Mouse (Mus musculus) large intestine, adult 2 months (tissue): Measurements from ENCODE around the gene Ythdf2. TPM values are rescaled to one million over a fixed set of nuclear protein-coding genes. Genes with fewer than 3 reads are reported as not detected.
"Not testable (repeated sequence)": the region's sequence is repeated elsewhere in the genome, so short reads cannot be mapped to it uniquely, and the experiment has no call there.

Experiments used
- DNase-seq: peaks from one replicate; pipeline ENCODE4 v3.0.0-alpha.2; 2012; ENCODE audit warnings: low read depth, low spot score
- WGBS: fragments of 180-500 bp; shearing (Covaris S2); methylation state at CpG from one replicate; pipeline ENCODE4 v1.1.7; 2018; 5-methylcytosine and 5-hydroxymethylcytosine counted together
- polyA plus RNA-seq: library from polyadenylated mRNA; depleted of rRNA; stranded (reverse); fragments of >200 nt; gene quantifications from 2 replicates; pipeline ENCODE4 v1.2.3, GENCODE M21; 2012; rRNA removed

Gene Ythdf2
- polyA plus RNA-seq, result 17.8 and 21.1 TPM in 2 replicates

- 2% methylated on average over 78 of the region's 78 CpGs for WGBS
- DNase-seq, result peak; percentile 68
These were observed at the start of gene Ythdf2 for GRCm38 (mm10) chr4:132211953-132212734. Gene Ythdf2, minus strand, starts transcription at chr4:132212303.

GRCm38 (mm10) chr4:132260404-132261379 is 48.6 kb upstream of the Ythdf2 start:
- 2% methylated on average over 35 of the region's 64 CpGs for WGBS
- no peak for DNase-seq

GRCm38 (mm10) chr4:132259248-132259647 is 47.1 kb upstream of the Ythdf2 start:
- no peak for DNase-seq
- WGBS, result 18% methylated on average over 4 of the region's 4 CpGs

GRCm38 (mm10) chr4:132256384-132256783 is 44.3 kb upstream of the Ythdf2 start:
- DNase-seq, result no peak
- WGBS, result 93% methylated on average over 3 of the region's 3 CpGs

- no peak for DNase-seq
- WGBS, result 92% methylated on average over 3 of the region's 3 CpGs
These were observed 42.9 kb upstream of the Ythdf2 start for GRCm38 (mm10) chr4:132254986-132255385.

- no peak for DNase-seq
- 67% methylated on average over 2 of the region's 2 CpGs for WGBS
These were observed 41.5 kb upstream of the Ythdf2 start for GRCm38 (mm10) chr4:132253622-132254021.

- 79% methylated on average over 8 of the region's 8 CpGs for WGBS
- no peak for DNase-seq
These were observed 41.0 kb upstream of the Ythdf2 start for GRCm38 (mm10) chr4:132253128-132253527.

GRCm38 (mm10) chr4:132251596-132251995 is 39.5 kb upstream of the Ythdf2 start:
- WGBS, result 89% methylated on average over 9 of the region's 9 CpGs
- no peak for DNase-seq

- 80% methylated on average over 5 of the region's 5 CpGs for WGBS
- DNase-seq, result no peak
These were observed 35.4 kb upstream of the Ythdf2 start for GRCm38 (mm10) chr4:132247451-132247997.

- WGBS, result 93% methylated on average over 3 of the region's 3 CpGs
- no peak for DNase-seq
These were observed 33.5 kb upstream of the Ythdf2 start for GRCm38 (mm10) chr4:132245643-132246042.

GRCm38 (mm10) chr4:132241208-132241607 is 29.1 kb upstream of the Ythdf2 start:
- DNase-seq, result no peak
- 93% methylated on average over 3 of the region's 3 CpGs for WGBS

GRCm38 (mm10) chr4:132240367-132240766 is 28.3 kb upstream of the Ythdf2 start:
- 94% methylated on average over 3 of the region's 3 CpGs for WGBS
- no peak for DNase-seq

GRCm38 (mm10) chr4:132238356-132238755 is 26.3 kb upstream of the Ythdf2 start:
- 87% methylated on average over 4 of the region's 4 CpGs for WGBS
- DNase-seq, result no peak

GRCm38 (mm10) chr4:132234710-132235109 is 22.6 kb upstream of the Ythdf2 start:
- 89% methylated on average over 8 of the region's 8 CpGs for WGBS
- no peak for DNase-seq

GRCm38 (mm10) chr4:132230422-132230821 is 18.3 kb upstream of the Ythdf2 start:
- WGBS, result 93% methylated on average over 5 of the region's 5 CpGs
- DNase-seq, result no peak

- WGBS, result 91% methylated on average over 5 of the region's 5 CpGs
- DNase-seq, result not testable (repeated sequence)
These were observed 9.9 kb upstream of the Ythdf2 start for GRCm38 (mm10) chr4:132222001-132222400.

GRCm38 (mm10) chr4:132218439-132218838 is 6.3 kb upstream of the Ythdf2 start:
- DNase-seq, result not testable (repeated sequence)
- 44% methylated on average over 6 of the region's 6 CpGs for WGBS

GRCm38 (mm10) chr4:132217781-132218180 is 5.7 kb upstream of the Ythdf2 start:
- WGBS, result 11% methylated on average over 2 of the region's 2 CpGs
- no peak for DNase-seq

- no peak for DNase-seq
- 27% methylated on average over 1 of the region's 1 CpGs for WGBS
These were observed 4.5 kb upstream of the Ythdf2 start for GRCm38 (mm10) chr4:132216602-132217001.

GRCm38 (mm10) chr4:132214847-132215246 is 2.7 kb upstream of the Ythdf2 start:
- DNase-seq, result peak; percentile 92
- 17% methylated on average over 4 of the region's 4 CpGs for WGBS
